Mouse (Mus musculus) heart, adult 2 months (tissue): Measurements from ENCODE around the gene Fbxo47. TPM values are rescaled to one million over a fixed set of nuclear protein-coding genes. Genes with fewer than 3 reads are reported as not detected.

Experiments used
- DNase-seq, 2 experiments: peaks; one replicate each; pipeline ENCODE4 v3.0.0; 2021
- H3K27ac ChIP-seq: fragments of 200-600 bp; 2 replicates; pipeline ENCODE4 v1.8.1; 2022
- H3K27me3 ChIP-seq: fragments of 200-500 bp; 2 replicates; pipeline ENCODE4 v1.6.1; 2012; ENCODE audit warnings: mild to moderate bottlenecking, low read length, inconsistent platforms, mixed read lengths; ENCODE audit not compliant: control insufficient read depth, insufficient read depth
- H3K36me3 ChIP-seq: fragments of 200-500 bp; 2 replicates; pipeline ENCODE4 v1.6.1; 2012; ENCODE audit warnings: low read length, inconsistent platforms; ENCODE audit not compliant: control insufficient read depth, insufficient read depth
- H3K4me1 ChIP-seq: fragments of 200-500 bp; 2 replicates; pipeline ENCODE4 v1.6.1; 2011; ENCODE audit warnings: low read length; ENCODE audit not compliant: control insufficient read depth, insufficient read depth
- H3K4me3 ChIP-seq: fragments of 200-600 bp; 2 replicates; pipeline ENCODE4 v1.8.1; 2022
- H3K79me2 ChIP-seq: fragments of 200-500 bp; replicated peaks from 2 replicates; pipeline ENCODE4 v1.6.1; 2012; ENCODE audit warnings: mild to moderate bottlenecking, inconsistent platforms, low read length, moderate library complexity, mixed read lengths; ENCODE audit not compliant: control insufficient read depth, insufficient read depth
- H3K9ac ChIP-seq: fragments of 200-500 bp; 2 replicates; pipeline ENCODE4 v1.6.1; 2012; ENCODE audit warnings: low read depth, mild to moderate bottlenecking, control low read depth, inconsistent platforms, low read length, mixed read lengths
- CTCF ChIP-seq: fragments of 200-600 bp; IDR thresholded peaks from 2 replicates; pipeline ENCODE4 v1.8.1; 2022; ENCODE audit warnings: antibody characterized with exemption, mild to moderate bottlenecking, moderate library complexity
- EP300 ChIP-seq: fragments of 200-500 bp; IDR thresholded peaks from 2 replicates; pipeline ENCODE4 v1.6.1; 2011; ENCODE audit warnings: low read depth, low read length, control low read depth; ENCODE audit not compliant: insufficient read depth
- POLR2A ChIP-seq: fragments of 200-500 bp; IDR thresholded peaks from 2 replicates; pipeline ENCODE4 v1.6.1; 2011; ENCODE audit warnings: mild to moderate bottlenecking, low read depth, low read length, control low read depth; ENCODE audit not compliant: insufficient read depth
- WGBS: fragments of 180-500 bp; shearing (Covaris S2); methylation state at CpG from one replicate; pipeline ENCODE4 v1.1.7; 2018; 5-methylcytosine and 5-hydroxymethylcytosine counted together
- intact Hi-C: fragments of 180-260 bp; cut with DNase I; formaldehyde crosslinking; loops from one replicate; pipeline ENCODE4 v1.15.1; 2025
- polyA plus RNA-seq: library from polyadenylated mRNA; depleted of rRNA; stranded (reverse); fragments of >200 nt; gene quantifications from 2 replicates; pipeline ENCODE4 v1.2.3, GENCODE M21; 2012
- total RNA-seq, 2 experiments: library from RNA; stranded (reverse); gene quantifications; 2 replicates each; pipeline ENCODE4 v1.2.3; 2021

The Fbxo47 gene
- total and polyA plus RNA-seq, 3 experiments = 0.29 to 0.45 (median 0.43) TPM

GRCm38 (mm10) chr11:97915471-97915870 lies 31.5 kb upstream of the Fbxo47 start:
- Histone ChIP-seq H3K27me3 (no peaks in the 10 kb centered on the region), H3K4me3 (no peak overlapping the region), H3K36me3 (no peaks in the 10 kb centered on the region), H3K9ac (no peak overlapping the region), H3K4me1 (no peaks in the 10 kb centered on the region), H3K79me2 (no peaks in the 10 kb centered on the region), H3K27ac (no peak overlapping the region)
- DNase-seq = no peak
- intact Hi-C loops = no loop called here
- WGBS = 84% methylated on average over 2 of the region's 2 CpGs
- TF ChIP-seq CTCF = no peak
- no peak for TF ChIP-seq POLR2A
- TF ChIP-seq EP300 = no peak

GRCm38 (mm10) chr11:97913111-97913510 lies 29.2 kb upstream of the Fbxo47 start:
- Histone ChIP-seq H3K27me3 (no peaks in the 10 kb centered on the region), H3K27ac (no peak overlapping the region), H3K79me2 (no peaks in the 10 kb centered on the region), H3K4me1 (no peaks in the 10 kb centered on the region), H3K4me3 (no peak overlapping the region), H3K36me3 (no peaks in the 10 kb centered on the region), H3K9ac (no peak overlapping the region)
- 84% methylated on average over 14 of the region's 14 CpGs for WGBS
- no peak for TF ChIP-seq POLR2A
- TF ChIP-seq EP300 = no peak
- TF ChIP-seq CTCF = no peak
- intact Hi-C loops = no loop called here
- DNase-seq = no peak

- H3K79me2 ChIP-seq = no peaks in the 10 kb centered on the region
- no peaks in the 10 kb centered on the region for H3K36me3 ChIP-seq
- no peaks in the 10 kb centered on the region for H3K4me1 ChIP-seq
- no peak overlapping the region for H3K9ac ChIP-seq
- intact Hi-C loops = no loop called here
- no peak overlapping the region for H3K27ac ChIP-seq
- H3K4me3 ChIP-seq = no peak overlapping the region
- DNase-seq = no peak
- WGBS = 81% methylated on average over 11 of the region's 11 CpGs
- TF ChIP-seq POLR2A (no peak), EP300 (no peak), CTCF (no peak)
- no peaks in the 10 kb centered on the region for H3K27me3 ChIP-seq
Observed at GRCm38 (mm10) chr11:97908634-97909348, 24.8 kb upstream of the Fbxo47 start.

GRCm38 (mm10) chr11:97907935-97908334 lies 24.0 kb upstream of the Fbxo47 start:
- WGBS = 66% methylated on average over 5 of the region's 5 CpGs
- intact Hi-C loops = no loop called here
- H3K4me1 ChIP-seq = no peaks in the 10 kb centered on the region

GRCm38 (mm10) chr11:97906905-97907304 lies 23.0 kb upstream of the Fbxo47 start:
- H3K9ac ChIP-seq = no peak overlapping the region
- H3K79me2 ChIP-seq = no peaks in the 10 kb centered on the region
- peak overlapping the region; percentile 38 for H3K27ac ChIP-seq
- no peak overlapping the region for H3K4me3 ChIP-seq
- H3K27me3 ChIP-seq = no peaks in the 10 kb centered on the region
- intact Hi-C loops = no loop called here
- DNase-seq = no peak
- 75% methylated on average over 9 of the region's 9 CpGs for WGBS
- TF ChIP-seq CTCF (no peak), POLR2A (no peak)
- H3K4me1 ChIP-seq = no peaks in the 10 kb centered on the region
- no peaks in the 10 kb centered on the region for H3K36me3 ChIP-seq

More at GRCm38 (mm10) chr11:97907935-97908334, 24.0 kb upstream of the Fbxo47 start:
- H3K4me3 ChIP-seq = no peak overlapping the region
- no peaks in the 10 kb centered on the region for H3K27me3 ChIP-seq
- H3K36me3 ChIP-seq = no peaks in the 10 kb centered on the region
- H3K9ac ChIP-seq = no peak overlapping the region
- TF ChIP-seq EP300 (no peak), CTCF (no peak), POLR2A (no peak)
- no peak for DNase-seq
- no peak overlapping the region for H3K27ac ChIP-seq
- H3K79me2 ChIP-seq = no peaks in the 10 kb centered on the region

GRCm38 (mm10) chr11:97905941-97906340 lies 22.0 kb upstream of the Fbxo47 start:
- Histone ChIP-seq H3K36me3 (no peaks in the 10 kb centered on the region), H3K79me2 (no peaks in the 10 kb centered on the region), H3K27me3 (no peaks in the 10 kb centered on the region), H3K4me1 (no peaks in the 10 kb centered on the region), H3K4me3 (no peak overlapping the region), H3K9ac (no peak overlapping the region), H3K27ac (no peak overlapping the region; the same call in 1 of the 2 replicates)
- intact Hi-C loops = no loop called here
- TF ChIP-seq POLR2A (no peak), EP300 (no peak), CTCF (no peak)
- no peak for DNase-seq
- 60% methylated on average over 2 of the region's 2 CpGs for WGBS
